Mouse (Mus musculus) liver, adult 2 months (tissue): ENCODE data around the gene Ddx60.

Experiments used
- CTCF ChIP-seq: fragments of 200-500 bp; IDR thresholded peaks from 2 replicates; pipeline ENCODE4 v1.5.1; 2011; ENCODE audit warnings: low read depth, low read length, control low read depth
- POLR2A ChIP-seq: fragments of 200-500 bp; IDR thresholded peaks from 2 replicates; pipeline ENCODE4 v1.6.1; 2011; ENCODE audit warnings: low read length, control low read depth; ENCODE audit not compliant: insufficient read depth; ENCODE audit errors: extremely low read depth

- TF ChIP-seq CTCF (no peak), POLR2A (no peak)
Observed at GRCm38 (mm10) chr8:61908303-61909215, 19.3 kb upstream of the Ddx60 start.
